Mouse (Mus musculus) midbrain, embryonic 11.5 days (tissue): ENCODE measurements around the gene Bola3. TPM values are rescaled to one million over a fixed set of nuclear protein-coding genes. Genes with fewer than 3 reads are reported as not detected.

Experiments
- ATAC-seq: fragments of 200-750 bp; cut with Nextera tagmentation; 2 replicates; pipeline ENCODE4 v1.8.0; 2017; ENCODE audit warnings: moderate TSS enrichment, moderate library complexity; ENCODE audit not compliant: low FRiP score
- DNase-seq: peaks from one replicate; pipeline ENCODE4 v3.0.0; 2015; ENCODE audit warnings: low spot score; ENCODE audit errors: missing footprints
- H3K27ac ChIP-seq: fragments of 300-500 bp; sonication (generic); 2 replicates; pipeline ENCODE4 v1.5.1; 2014; ENCODE audit warnings: low read depth, low read length
- H3K27me3 ChIP-seq: fragments of 300-500 bp; sonication (generic); 2 replicates; pipeline ENCODE4 v1.6.1; 2014; ENCODE audit warnings: mild to moderate bottlenecking, low read length, moderate library complexity, mixed read lengths; ENCODE audit not compliant: control insufficient read depth, insufficient read depth
- H3K36me3 ChIP-seq: fragments of 300-500 bp; sonication (generic); 2 replicates; pipeline ENCODE4 v1.6.1; 2014; ENCODE audit warnings: mild to moderate bottlenecking, low read length, moderate library complexity, mixed read lengths; ENCODE audit not compliant: control insufficient read depth, insufficient read depth
- H3K4me1 ChIP-seq: fragments of 300-500 bp; sonication (generic); 2 replicates; pipeline ENCODE4 v1.6.1; 2014; ENCODE audit warnings: low read length; ENCODE audit not compliant: control insufficient read depth, insufficient read depth
- H3K4me2 ChIP-seq: fragments of 300-500 bp; sonication (generic); 2 replicates; pipeline ENCODE4 v1.6.1; 2014; ENCODE audit warnings: mild to moderate bottlenecking, moderate library complexity
- H3K4me3 ChIP-seq: fragments of 300-500 bp; sonication (generic); 2 replicates; pipeline ENCODE4 v1.5.1; 2014; ENCODE audit warnings: low read depth, low read length
- H3K9ac ChIP-seq: fragments of 300-500 bp; sonication (generic); 2 replicates; pipeline ENCODE4 v1.6.1; 2014; ENCODE audit warnings: low read length
- H3K9me3 ChIP-seq: fragments of 300-500 bp; sonication (generic); 2 replicates; pipeline ENCODE4 v1.6.1; 2016; ENCODE audit warnings: low read length; ENCODE audit not compliant: control insufficient read depth
- WGBS: fragments of 180-500 bp; shearing (Covaris S2); extraction: QIAGEN DNeasy Blood & Tissue Kit; methylation state at CpG from one replicate; pipeline ENCODE4 v1.1.7; 2014; 5-methylcytosine and 5-hydroxymethylcytosine counted together
- polyA plus RNA-seq: library from polyadenylated mRNA; unstranded; fragments of >200 nt; fragmentation: Nextera tagmentation; extraction: Ambion mirVana; gene quantifications from 2 replicates; pipeline ENCODE4 v1.2.1, GENCODE M21; 2014

Gene Bola3
- polyA plus RNA-seq, 1 experiment from 2014 or later, result 144 TPM

- Histone ChIP-seq H3K9ac (no peak overlapping the region), H3K4me3 (no peak overlapping the region)
Observed at GRCm38 (mm10) chr6:83373704-83374300, 24.9 kb downstream of the Bola3 start.

GRCm38 (mm10) chr6:83381510-83382491 lies 32.9 kb downstream of the Bola3 start:
- Histone ChIP-seq H3K4me2 (no peak overlapping the region), H3K4me3 (no peak overlapping the region), H3K9me3 (no peaks in the 10 kb centered on the region), H3K27me3 (no peaks in the 10 kb centered on the region), H3K27ac (no peak overlapping the region), H3K4me1 (no peaks in the 10 kb centered on the region), H3K9ac (no peak overlapping the region), H3K36me3 (peaks cover 33% of the 10 kb centered on the region)
- WGBS, result 92% methylated on average over 10 of the region's 10 CpGs
- no peak for DNase-seq
- ATAC-seq, result no peak

More at GRCm38 (mm10) chr6:83373704-83374300, 24.9 kb downstream of the Bola3 start:
- H3K27me3 ChIP-seq, result no peaks in the 10 kb centered on the region
- WGBS, result 85% methylated on average over 9 of the region's 9 CpGs
- peaks cover 57% of the 10 kb centered on the region for H3K36me3 ChIP-seq
- H3K9me3 ChIP-seq, result no peaks in the 10 kb centered on the region
- DNase-seq, result no peak
- ATAC-seq, result no peak
- no peaks in the 10 kb centered on the region for H3K4me1 ChIP-seq
- H3K4me2 ChIP-seq, result no peak overlapping the region
- H3K27ac ChIP-seq, result no peak overlapping the region

- Histone ChIP-seq H3K9me3 (no peaks in the 10 kb centered on the region), H3K27me3 (no peaks in the 10 kb centered on the region), H3K4me2 (no peak overlapping the region), H3K4me3 (no peak overlapping the region), H3K36me3 (peaks cover 14% of the 10 kb centered on the region), H3K9ac (no peak overlapping the region), H3K4me1 (no peaks in the 10 kb centered on the region), H3K27ac (no peak overlapping the region)
- 96% methylated on average over 9 of the region's 9 CpGs for WGBS
- ATAC-seq (no peak), DNase-seq (no peak)
Observed at GRCm38 (mm10) chr6:83385569-83386090, 36.7 kb downstream of the Bola3 start.

- Histone ChIP-seq H3K4me1 (no peaks in the 10 kb centered on the region), H3K9ac (no peak overlapping the region), H3K9me3 (no peaks in the 10 kb centered on the region), H3K27ac (no peak overlapping the region), H3K4me2 (no peak overlapping the region), H3K4me3 (no peak overlapping the region), H3K27me3 (no peaks in the 10 kb centered on the region), H3K36me3 (peaks cover 8% of the 10 kb centered on the region; the same call in 1 of the 2 replicates)
- ATAC-seq (no peak), DNase-seq (no peak)
- WGBS, result 92% methylated on average over 8 of the region's 8 CpGs
Observed at GRCm38 (mm10) chr6:83392166-83392780, 43.3 kb downstream of the Bola3 start.

GRCm38 (mm10) chr6:83394122-83394521 lies 45.2 kb downstream of the Bola3 start:
- Histone ChIP-seq H3K9me3 (no peaks in the 10 kb centered on the region), H3K4me3 (no peak overlapping the region), H3K4me1 (no peaks in the 10 kb centered on the region), H3K27ac (no peak overlapping the region), H3K27me3 (no peaks in the 10 kb centered on the region), H3K36me3 (peaks cover 18% of the 10 kb centered on the region), H3K9ac (no peak overlapping the region), H3K4me2 (no peak overlapping the region)
- DNase-seq, result no peak
- 96% methylated on average over 4 of the region's 4 CpGs for WGBS
- no peak for ATAC-seq

GRCm38 (mm10) chr6:83395544-83396229 lies 46.7 kb downstream of the Bola3 start:
- Histone ChIP-seq H3K36me3 (peaks cover 21% of the 10 kb centered on the region), H3K27ac (no peak overlapping the region), H3K4me2 (no peak overlapping the region), H3K27me3 (no peaks in the 10 kb centered on the region), H3K9ac (no peak overlapping the region), H3K4me3 (no peak overlapping the region), H3K9me3 (no peaks in the 10 kb centered on the region), H3K4me1 (no peaks in the 10 kb centered on the region)
- DNase-seq (no peak), ATAC-seq (no peak)
- WGBS, result 94% methylated on average over 15 of the region's 15 CpGs

- H3K4me2 ChIP-seq, result no peak overlapping the region
- DNase-seq (no peak), ATAC-seq (no peak)
- WGBS, result 90% methylated on average over 2 of the region's 2 CpGs
- H3K27ac ChIP-seq, result no peak overlapping the region
- no peaks in the 10 kb centered on the region for H3K9me3 ChIP-seq
- H3K4me3 ChIP-seq, result no peak overlapping the region
- peaks cover 24% of the 10 kb centered on the region for H3K36me3 ChIP-seq
- no peaks in the 10 kb centered on the region for H3K4me1 ChIP-seq
- no peak overlapping the region for H3K9ac ChIP-seq
- H3K27me3 ChIP-seq, result no peaks in the 10 kb centered on the region
Observed at GRCm38 (mm10) chr6:83396711-83397110, 47.8 kb downstream of the Bola3 start.

- Histone ChIP-seq H3K9ac (no peak overlapping the region), H3K27me3 (no peaks in the 10 kb centered on the region), H3K9me3 (no peaks in the 10 kb centered on the region), H3K27ac (no peak overlapping the region), H3K4me3 (no peak overlapping the region), H3K4me1 (no peaks in the 10 kb centered on the region), H3K36me3 (peaks cover 28% of the 10 kb centered on the region), H3K4me2 (no peak overlapping the region)
- ATAC-seq (no peak), DNase-seq (no peak)
- 88% methylated on average over 8 of the region's 8 CpGs for WGBS
Observed at GRCm38 (mm10) chr6:83397728-83398127, 48.8 kb downstream of the Bola3 start.
